Mouse (Mus musculus): ENCODE results near the gene Ep400.
A peak's percentile ranks its signal among the peaks of the same experiment; 100 is the strongest.

Ep400 gene

DNA sequence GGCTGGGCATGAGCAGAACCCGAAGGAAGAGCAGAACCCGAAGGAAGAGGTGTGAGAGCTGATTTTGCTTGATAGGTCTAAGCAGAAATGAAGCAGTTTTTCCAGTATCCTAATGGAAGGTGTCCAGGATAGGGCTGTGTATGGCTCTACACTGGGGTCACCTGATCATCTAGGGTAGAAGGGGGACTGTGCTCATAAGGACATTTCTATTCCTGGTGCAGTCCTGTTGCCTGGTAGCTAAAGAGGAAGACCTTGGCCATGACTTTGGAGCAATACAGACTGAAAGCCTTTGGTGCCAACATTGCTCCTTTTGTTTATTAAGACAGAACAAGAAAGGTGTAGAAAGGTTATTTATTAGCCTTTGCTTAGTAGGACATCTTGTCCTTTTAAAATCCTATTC is 106.5 kb downstream of the Ep400 start:
- no peak for DNase-seq

DNA sequence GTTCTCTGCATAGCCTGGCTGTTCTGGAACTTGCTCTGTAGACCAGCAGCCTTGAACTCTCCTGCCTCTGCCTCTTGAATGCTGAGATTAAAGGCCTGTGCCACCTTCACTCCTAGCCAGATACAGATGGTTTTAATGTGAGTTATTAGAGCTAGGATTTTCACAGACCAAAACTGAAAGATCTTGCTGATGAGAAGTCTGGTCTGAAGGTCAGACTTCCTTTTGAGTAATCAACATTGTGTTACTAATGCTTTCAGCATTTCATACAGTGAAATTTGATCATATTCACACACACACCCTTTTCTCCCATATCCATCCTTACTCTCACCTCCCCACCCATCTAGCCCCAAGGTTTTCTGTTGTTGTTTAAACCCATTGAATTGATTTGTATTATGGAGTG is 110.8 kb downstream of the Ep400 start:
- no peak for DNase-seq

DNA sequence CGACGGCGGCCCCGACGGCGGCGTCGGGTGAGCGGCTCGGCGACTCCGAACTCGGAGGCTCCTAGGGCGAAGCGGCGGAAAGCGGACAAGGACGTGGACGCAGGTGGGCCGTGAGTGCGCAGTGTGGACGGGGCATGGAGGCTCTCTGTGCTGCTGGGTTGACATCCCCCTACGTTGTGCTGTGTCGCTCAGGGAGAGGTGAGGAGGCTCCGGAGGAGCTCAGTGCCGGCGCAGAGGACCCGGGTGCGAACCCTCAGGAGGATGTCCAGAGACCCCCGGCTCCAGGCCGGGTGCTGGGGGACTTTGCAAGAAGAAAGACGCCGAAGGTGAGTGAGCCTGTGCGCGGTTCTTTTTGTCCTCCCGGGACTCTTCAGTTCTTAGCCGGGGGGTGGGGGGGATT is 116.8 kb downstream of the Ep400 start:
- DNase-seq: no peak

DNA sequence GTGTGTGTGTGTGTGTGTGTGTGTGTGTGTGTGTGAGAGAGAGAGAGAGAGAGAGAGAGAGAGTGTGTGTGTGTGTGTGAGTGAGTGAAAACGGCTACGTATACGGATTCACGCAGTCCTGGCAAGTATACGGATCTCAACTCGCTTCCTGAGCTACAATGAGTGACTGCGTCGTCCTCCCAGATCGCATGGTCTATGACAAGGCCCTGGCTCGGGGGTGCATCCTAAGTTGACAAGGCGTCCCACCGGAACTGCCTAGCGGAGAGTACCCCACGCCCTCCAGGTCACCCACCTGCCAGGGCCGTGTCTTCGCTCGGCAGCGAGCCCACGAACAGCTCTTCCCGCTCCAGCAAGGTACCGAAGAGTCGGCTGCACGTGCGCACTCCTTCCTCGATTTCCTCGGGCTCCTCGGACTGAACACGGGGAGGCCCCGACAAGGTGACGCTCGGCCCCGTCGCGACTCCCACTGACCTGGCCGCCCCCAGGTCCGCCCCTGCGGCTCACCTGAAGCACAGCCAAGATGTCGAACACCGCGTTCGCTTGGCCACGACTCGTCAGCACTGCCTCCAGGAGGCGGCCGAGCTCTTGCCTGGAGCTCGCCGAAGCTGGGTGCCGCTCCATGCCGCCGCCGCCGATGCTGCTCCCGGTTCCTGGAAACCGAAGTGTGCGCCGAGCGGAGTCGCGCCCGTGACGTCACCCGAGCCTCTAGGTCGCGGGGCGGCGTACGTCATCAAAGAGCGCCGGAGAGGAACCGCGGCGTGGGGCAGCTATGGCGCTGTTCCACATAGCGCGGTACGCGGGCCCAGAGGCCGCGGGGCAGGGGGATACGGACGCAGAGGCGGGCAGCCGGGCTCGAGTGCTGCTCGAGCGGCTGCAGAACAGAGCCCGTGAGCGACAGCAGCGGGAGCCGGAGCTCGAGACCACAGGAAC is 117.5 kb downstream of the Ep400 start, which contains the start of the genes Noc4l and Ddx51:
Noc4l (minus strand) TSS at position 699 of the 930 bp plus-strand sequence.
Ddx51 (plus strand) TSS at position 733 of the 930 bp plus-strand sequence.
- DNase-seq: peak; percentile 96 to 99

DNA sequence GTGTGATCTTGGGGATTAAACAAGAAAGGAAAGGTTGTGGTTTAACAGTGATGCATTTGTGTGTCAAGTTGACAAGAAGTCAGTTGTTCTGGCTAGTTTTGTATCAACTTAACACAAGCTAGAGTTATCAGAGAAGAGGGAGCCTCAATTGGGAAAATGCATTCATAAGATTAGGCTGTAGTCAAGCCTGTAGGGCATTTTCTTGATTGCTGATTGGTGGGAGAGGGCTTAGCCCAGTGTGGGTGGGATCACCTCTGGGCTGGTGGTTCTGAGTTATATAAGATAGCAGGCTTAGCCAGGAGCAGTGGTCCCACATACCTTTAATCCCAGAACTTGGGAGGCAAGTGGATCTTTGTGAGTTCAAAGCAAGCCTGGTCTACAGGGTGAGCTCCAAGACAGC is 124.1 kb downstream of the Ep400 start:
- DNase-seq: no peak

DNA sequence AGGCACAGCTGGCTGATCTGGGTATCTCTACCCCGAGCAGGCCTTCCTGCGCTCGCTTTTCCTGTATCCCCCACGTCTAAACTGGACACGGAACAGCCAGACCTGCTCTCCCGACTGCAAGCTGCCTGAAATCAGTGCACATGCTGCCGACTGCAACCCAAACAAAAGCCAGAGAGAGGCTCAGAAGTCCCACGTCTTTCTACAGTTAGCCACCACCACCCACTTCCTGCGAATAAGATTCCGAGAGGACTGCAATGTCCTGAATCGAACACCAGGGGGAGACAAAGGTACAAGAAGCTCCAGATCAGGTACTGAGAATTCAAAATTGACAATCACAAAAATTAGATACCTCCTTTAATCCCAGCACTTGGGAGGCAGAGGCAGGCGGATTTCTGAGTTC is 131.1 kb downstream of the Ep400 start:
- DNase-seq: peak; percentile 63 to 80

DNA sequence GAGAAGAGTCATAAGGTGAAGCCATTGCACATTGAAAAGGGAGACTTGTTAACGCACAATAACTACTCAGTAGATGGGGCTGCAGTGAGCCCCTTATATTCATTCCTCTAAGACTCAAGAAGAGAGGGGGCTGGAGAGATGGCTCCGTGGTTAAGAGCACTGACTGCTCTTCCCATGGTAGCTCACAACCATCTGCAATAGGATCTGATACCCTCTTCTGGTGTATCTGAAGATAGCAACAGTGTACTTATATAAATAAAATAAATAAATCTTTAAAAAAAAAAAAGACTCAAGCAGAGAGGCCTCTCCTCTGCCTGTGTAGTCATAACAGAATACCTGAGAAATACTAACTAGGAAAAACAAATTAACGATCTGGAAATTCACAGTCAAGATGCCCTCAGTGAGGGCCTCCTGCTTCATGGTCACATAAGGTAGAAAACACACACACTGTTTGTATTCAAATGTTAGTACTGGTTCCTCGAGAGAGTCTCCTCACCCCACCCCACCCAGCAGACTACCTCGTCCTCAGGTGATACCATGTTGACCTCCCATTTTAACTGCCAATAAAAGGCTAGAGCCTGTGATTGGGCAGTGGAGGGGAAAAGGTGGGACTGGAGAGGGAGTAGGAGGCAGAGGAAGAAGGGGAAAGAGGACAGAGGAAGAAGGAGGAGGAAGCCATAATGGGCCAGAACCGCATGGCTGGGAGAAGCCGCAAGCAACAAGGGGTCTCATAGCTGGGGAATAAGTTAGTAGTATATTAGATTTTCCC is 132.0 kb downstream of the Ep400 start:
- no peak for DNase-seq

DNA sequence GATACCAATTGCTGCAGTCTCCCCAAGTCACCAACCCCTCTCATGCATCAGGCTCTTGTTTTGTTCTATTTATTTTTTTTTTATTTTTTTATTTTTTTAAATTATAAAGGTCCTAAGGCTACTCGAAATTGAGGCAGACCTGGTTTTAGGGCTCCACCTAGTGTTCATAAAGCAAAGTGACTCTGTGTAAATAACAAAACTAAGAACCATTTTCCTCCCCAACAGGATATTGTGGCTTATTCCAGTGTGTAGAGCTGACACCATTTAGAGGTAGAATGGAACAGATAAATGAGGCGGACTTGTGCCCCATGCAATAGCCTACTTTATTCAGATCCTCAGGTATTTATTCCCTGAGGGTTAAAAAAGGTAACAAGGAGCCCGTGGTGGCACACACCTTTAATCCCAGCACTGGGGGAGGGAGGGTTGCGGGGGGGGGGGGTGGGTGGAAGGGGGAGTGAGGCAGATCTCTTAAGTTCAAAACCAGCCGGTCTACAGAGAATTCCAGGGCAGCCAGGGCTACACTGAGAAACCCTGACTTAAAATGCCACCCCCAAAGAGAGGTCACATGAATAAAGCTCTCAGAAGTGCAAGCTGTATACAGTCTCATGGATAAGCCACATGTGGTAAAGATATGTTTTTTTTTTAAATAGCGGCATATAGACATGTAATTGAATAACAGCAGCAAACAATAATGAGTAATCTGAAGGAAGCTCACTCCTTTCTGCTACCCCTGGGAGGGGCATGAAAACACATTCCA is 134.4 kb downstream of the Ep400 start:
- DNase-seq: peak; percentile 12 to 19

DNA sequence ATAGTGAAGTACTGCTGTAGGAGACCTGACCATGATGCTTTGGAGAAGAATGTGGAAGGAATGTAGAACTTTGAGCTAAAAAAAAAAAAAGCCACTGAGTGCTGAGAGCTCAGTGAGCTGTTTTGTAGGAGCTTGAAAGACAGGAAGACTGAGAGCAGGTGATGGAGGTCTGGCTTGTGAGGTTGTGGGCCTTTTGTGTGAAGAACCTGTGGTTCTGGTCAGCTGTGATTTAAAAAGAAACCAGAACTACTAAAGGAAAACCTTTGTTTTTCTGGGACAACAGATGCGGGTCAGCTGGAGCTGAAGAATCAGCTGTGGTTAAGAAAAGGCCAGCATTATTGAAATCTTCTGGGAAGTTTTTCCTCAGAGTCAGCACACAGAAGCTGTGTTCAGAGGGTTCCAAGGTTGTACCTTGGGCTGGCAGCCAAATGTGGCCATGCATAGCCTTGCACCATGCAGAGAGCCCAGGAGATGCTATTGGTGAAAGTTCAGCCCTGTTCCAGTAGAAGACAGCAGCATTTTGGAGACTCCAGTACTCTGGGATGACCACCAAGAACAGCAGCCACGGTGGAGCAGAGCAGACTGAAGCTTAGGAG is 140.9 kb downstream of the Ep400 start:
- DNase-seq: peak; percentile 86 to 89

DNA sequence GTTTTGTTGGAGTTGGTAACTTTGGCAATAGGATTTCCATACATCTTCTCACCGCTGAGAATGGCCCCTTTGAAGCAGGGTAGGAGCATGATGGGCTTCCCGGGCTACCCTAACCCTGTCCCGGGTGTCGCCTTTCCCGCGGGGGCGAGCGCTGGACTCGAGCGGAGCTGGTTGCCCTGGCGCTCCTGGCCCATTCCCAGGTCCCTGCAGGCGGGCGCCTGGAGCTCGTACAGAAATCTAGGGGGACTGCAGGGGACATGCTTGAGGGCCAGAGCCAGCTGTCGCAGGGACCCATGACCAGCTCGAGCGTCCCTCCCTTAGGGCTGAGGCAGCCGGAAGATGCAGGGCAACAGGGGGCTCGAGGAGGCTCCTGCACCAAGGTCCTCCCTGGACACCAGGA is 142.4 kb downstream of the Ep400 start:
- peak in 1 of 2 experiments; percentile 13 for DNase-seq

DNA sequence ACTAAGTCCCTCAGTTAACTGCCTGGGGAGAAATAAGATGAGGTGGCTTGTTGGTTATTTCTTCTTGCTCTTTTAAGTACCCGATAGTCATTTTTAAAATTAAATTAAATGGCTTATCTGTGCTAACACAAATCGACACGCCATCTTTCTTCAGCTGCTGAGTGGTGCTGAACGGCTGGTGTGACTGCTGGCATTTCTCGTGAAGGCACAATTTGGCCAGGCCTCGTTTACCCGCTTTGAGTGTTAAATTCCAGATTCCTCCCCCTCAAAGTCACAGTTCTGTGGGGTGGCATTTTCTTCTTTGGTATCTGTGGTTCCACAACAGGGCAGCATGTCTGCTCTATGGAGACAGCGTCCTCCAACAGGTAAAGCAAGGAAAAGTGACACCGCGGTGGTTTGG is 143.2 kb downstream of the Ep400 start:
- DNase-seq: no peak

DNA sequence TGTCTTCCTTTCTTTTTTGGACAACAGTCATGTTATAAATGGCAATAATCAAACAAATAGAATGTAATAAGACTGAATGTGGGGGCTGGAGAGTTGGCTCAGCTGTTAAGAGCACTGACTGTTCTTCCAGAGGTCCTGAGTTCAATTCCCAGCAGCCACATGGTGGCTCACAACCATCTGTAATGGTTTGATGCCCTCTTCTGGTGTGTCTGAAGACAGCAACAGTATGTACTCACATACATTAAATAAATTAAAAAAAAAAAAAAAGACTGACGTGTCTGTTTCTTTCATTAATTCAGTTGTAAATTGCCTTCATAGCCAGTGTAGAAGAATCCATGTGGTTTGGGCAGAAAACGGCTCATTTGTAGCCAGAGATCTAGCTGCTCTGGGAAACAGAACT is 146.2 kb downstream of the Ep400 start:
- DNase-seq: no peak

DNA sequence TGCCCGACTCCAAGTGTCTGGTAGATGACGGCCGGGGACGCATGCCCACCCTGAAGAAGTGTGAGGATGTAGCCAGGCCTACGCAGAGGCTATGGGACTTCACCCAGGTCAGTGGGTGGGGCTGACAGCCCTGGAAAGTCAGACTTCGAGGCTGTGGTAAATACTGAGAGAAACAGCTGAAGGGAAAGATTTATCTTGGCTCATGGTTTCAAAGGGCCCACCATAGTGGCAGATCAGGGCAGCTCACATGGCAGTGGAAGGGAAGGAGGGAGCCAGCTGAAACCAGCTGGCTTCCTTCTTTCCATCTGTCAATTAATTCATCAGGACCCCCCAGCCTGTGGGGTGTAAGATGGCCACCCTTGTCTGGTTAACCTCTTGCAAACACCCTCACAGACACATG is 151.3 kb downstream of the Ep400 start:
- DNase-seq: no peak
